Mouse (Mus musculus) embryonic facial prominence, embryonic 13.5 days (tissue): Measurements from ENCODE around the gene Fancd2os. TPM values are rescaled to one million over a fixed set of nuclear protein-coding genes. Genes with fewer than 3 reads are reported as not detected.

Experiments
- ATAC-seq: fragments of 200-750 bp; cut with Nextera tagmentation; 2 replicates; pipeline ENCODE4 v1.8.0; 2017; ENCODE audit warnings: low read depth; ENCODE audit not compliant: insufficient number of reproducible peaks, insufficient read depth, low FRiP score, low TSS enrichment
- H3K27ac ChIP-seq: fragments of 300-500 bp; sonication (generic); 2 replicates; pipeline ENCODE4 v1.5.1; 2015; ENCODE audit warnings: moderate library complexity, mild to moderate bottlenecking, inconsistent platforms
- H3K27me3 ChIP-seq: fragments of 300-500 bp; sonication (generic); 2 replicates; pipeline ENCODE4 v1.6.1; 2015; ENCODE audit warnings: mild to moderate bottlenecking, inconsistent platforms
- H3K36me3 ChIP-seq: fragments of 300-500 bp; sonication (generic); 2 replicates; pipeline ENCODE4 v1.6.1; 2015; ENCODE audit warnings: mild to moderate bottlenecking, inconsistent platforms
- H3K4me1 ChIP-seq: fragments of 300-500 bp; sonication (generic); 2 replicates; pipeline ENCODE4 v1.6.1; 2015; ENCODE audit warnings: inconsistent platforms
- H3K4me2 ChIP-seq: fragments of 300-500 bp; sonication (generic); 2 replicates; pipeline ENCODE4 v1.6.1; 2015; ENCODE audit warnings: moderate library complexity, mild to moderate bottlenecking, inconsistent platforms
- H3K4me3 ChIP-seq: fragments of 300-500 bp; sonication (generic); 2 replicates; pipeline ENCODE4 v1.5.1; 2015; ENCODE audit warnings: mild to moderate bottlenecking, inconsistent platforms
- H3K9ac ChIP-seq: fragments of 300-500 bp; sonication (generic); 2 replicates; pipeline ENCODE4 v1.6.1; 2015; ENCODE audit warnings: mild to moderate bottlenecking, inconsistent platforms
- H3K9me3 ChIP-seq: fragments of 300-500 bp; sonication (generic); 2 replicates; pipeline ENCODE4 v1.6.1; 2016; ENCODE audit warnings: inconsistent platforms
- WGBS: fragments of 180-500 bp; shearing (Covaris S2); methylation state at CpG from one replicate; pipeline ENCODE4 v1.1.7; 2015; ENCODE audit warnings: mixed read lengths; 5-methylcytosine and 5-hydroxymethylcytosine counted together
- polyA plus RNA-seq: library from polyadenylated mRNA; unstranded; fragments of >200 nt; fragmentation: Nextera tagmentation; extraction: Ambion mirVana; gene quantifications from 2 replicates; pipeline ENCODE4 v1.2.1, GENCODE M21; 2015

Gene Fancd2os
- polyA plus RNA-seq, 1 experiment from 2014 or later: not detected

DNA sequence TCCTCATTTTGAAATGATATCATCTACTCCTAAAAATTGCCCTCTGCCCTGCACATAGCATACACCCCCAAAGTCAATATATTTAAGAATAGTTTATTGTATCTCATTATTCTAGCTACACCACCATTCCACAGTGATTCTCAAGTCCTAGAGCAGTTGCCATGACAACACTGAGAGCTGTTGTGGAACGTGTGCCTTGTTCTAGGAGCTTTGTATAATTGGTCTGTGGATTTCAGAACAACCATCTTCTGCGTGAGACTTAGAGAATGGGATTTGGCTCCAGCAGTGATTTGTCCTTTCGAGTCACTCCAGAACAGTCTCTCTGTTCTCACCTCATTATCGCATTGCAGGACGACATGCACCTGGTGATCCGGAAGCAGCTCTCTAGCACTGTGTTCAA, 40.8 kb downstream of the Fancd2os start:
- 91% methylated on average over 6 of the region's 6 CpGs for WGBS
- peaks cover 30% of the 10 kb centered on the region for H3K36me3 ChIP-seq
- no peaks in the 10 kb centered on the region for H3K27me3 ChIP-seq
- no peak overlapping the region for H3K27ac ChIP-seq
- no peaks in the 10 kb centered on the region for H3K9me3 ChIP-seq
- no peak overlapping the region for H3K9ac ChIP-seq
- no peak overlapping the region for H3K4me2 ChIP-seq
- ATAC-seq: no peak
- H3K4me1 ChIP-seq: no peaks in the 10 kb centered on the region
- H3K4me3 ChIP-seq: no peak overlapping the region

Other genes with a start within 250 kb of the Fancd2os start
- gene Tada3, start 222.8 kb downstream of the Fancd2os start, polyA plus RNA-seq: 47.5 and 51.9 TPM in 2 replicates
- gene Arpc4, start 222.6 kb downstream of the Fancd2os start, polyA plus RNA-seq: 357 and 384 TPM in 2 replicates
- 4.3 and 5.3 TPM in 2 replicates for gene Ttll3, start 211.5 kb downstream of the Fancd2os start, polyA plus RNA-seq
- gene Rpusd3, start 181.4 kb downstream of the Fancd2os start, polyA plus RNA-seq: 25.3 and 32.1 TPM in 2 replicates
- not detected in 2 replicates for gene Cidec, start 165.0 kb downstream of the Fancd2os start, polyA plus RNA-seq
- 82.7 and 93.2 TPM in 2 replicates for gene Jagn1, start 158.1 kb downstream of the Fancd2os start, polyA plus RNA-seq
- gene Il17re, start 142.2 kb downstream of the Fancd2os start, polyA plus RNA-seq: 9.1 and 9.2 TPM in 2 replicates
- 7.0 and 7.9 TPM in 2 replicates for gene Il17rc, start 129.3 kb downstream of the Fancd2os start, polyA plus RNA-seq
- 13.9 and 14.6 TPM in 2 replicates for gene Creld1, start 117.4 kb downstream of the Fancd2os start, polyA plus RNA-seq
- gene Prrt3, start 98.8 kb downstream of the Fancd2os start, polyA plus RNA-seq: 2.3 and 2.6 TPM in 2 replicates
- 95.2 and 96.1 TPM in 2 replicates for gene Emc3, start 69.1 kb downstream of the Fancd2os start, polyA plus RNA-seq
- gene Fancd2, start 69.0 kb downstream of the Fancd2os start, polyA plus RNA-seq: 13.6 and 14.4 TPM in 2 replicates
- 233 and 240 TPM in 2 replicates for gene Brk1, start 4.1 kb upstream of the Fancd2os start, polyA plus RNA-seq
- 48.0 and 50.0 TPM in 2 replicates for gene Vhl, start 23.2 kb upstream of the Fancd2os start, polyA plus RNA-seq
- gene Irak2, start 37.8 kb upstream of the Fancd2os start, polyA plus RNA-seq: 2.4 and 2.8 TPM in 2 replicates
- gene Tatdn2, start 96.3 kb upstream of the Fancd2os start, polyA plus RNA-seq: 0.70 and 0.72 TPM in 2 replicates
- gene Ghrl, start 119.2 kb upstream of the Fancd2os start, polyA plus RNA-seq: 0.32 TPM in 1 of 2 replicates, not detected in the other
- gene Sec13, start 140.0 kb upstream of the Fancd2os start, polyA plus RNA-seq: 288 and 296 TPM in 2 replicates